Mouse (Mus musculus): Measurements from ENCODE around the gene Gm49358.

DNA sequence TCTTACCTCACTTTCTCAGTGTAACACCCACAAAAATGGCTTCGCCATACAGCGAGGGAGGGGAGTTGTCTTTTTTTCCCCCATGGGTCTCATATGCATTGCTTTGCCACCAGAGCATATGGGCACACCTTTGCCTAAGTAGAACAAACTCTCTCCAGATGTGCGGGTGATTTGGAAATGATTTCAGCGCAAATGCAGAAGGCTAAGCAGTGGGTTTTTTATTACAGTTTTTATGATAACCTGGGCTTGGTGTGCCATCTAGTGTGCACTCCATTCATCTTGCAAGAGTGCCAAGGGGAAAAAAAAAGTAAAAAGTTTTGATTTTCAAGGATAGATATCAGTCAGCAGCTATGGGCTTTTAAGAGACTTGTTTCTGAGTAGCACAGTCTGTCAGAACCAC, 28.7 kb upstream of the Gm49358 start:
- TF ChIP-seq POLR2A (IDR thresholded peaks at IDR 0.05; ENCODE audit: borderline replicate concordance, insufficient read depth, low read length) (no peak), CTCF (IDR thresholded peaks at IDR 0.05; ENCODE audit: borderline replicate concordance, insufficient read depth, low read depth, low read length) (no peak)
